Mouse (Mus musculus): Measurements from ENCODE around the gene Vmn1r30.

The Vmn1r30 gene

DNA sequence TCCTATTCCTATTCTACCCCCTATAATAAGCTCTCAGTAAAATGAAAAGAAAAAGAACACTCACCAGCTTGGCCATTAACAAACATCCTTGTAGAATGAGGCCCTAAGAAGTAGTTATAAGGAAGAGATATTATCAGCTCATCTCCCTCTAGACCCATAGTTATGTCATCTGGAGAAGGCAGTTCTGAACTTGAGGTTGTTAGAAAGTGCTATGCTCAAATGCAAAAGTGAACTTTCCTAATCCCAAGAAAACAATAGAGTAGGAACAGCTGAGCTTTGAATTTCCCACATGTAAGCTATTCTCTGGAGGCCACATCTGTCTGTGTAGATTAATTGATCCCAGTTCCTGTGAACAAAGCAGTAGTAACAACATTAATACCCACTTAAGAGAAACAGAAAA is at the start of gene Vmn1r30:
Gene Vmn1r30, minus strand, starts transcription at position 101 of the 400 bp plus-strand sequence.
- no peak for DNase-seq (ENCODE audit: low read depth, low spot score)

DNA sequence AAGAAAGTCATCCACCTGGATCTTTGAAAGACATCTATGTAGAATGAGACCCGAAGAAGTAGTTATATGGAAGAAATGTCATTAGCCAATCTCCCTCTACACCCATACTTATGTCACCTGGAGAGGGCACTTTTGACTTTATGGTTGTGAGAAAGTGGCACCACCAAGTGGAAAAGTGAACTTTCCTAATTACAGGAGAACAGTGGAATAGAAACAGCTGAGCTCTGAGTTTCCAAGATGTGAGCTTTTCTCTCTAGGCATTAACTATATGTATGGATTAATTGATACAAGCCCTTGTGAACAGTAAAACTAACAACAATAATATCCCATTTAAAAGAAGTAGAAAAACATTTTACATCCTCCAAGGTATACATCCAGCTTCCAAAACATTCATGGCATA is 32.0 kb upstream of the Vmn1r30 start, which contains the start of gene Vmn1r31:
Gene Vmn1r31, minus strand, starts transcription at position 101 of the 400 bp plus-strand sequence.
- DNase-seq (ENCODE audit: low read depth, low spot score), result no peak

All from CD4-positive helper T cell, adult 2 months (primary cell).